Mouse (Mus musculus) embryonic facial prominence, embryonic 13.5 days (tissue): Measurements from ENCODE around the gene Arhgap9. TPM values are rescaled to one million over a fixed set of nuclear protein-coding genes. Genes with fewer than 3 reads are reported as not detected.
"Not testable (repeated sequence)": the region's sequence is repeated elsewhere in the genome, so short reads cannot be mapped to it uniquely, and the experiment has no call there.

Experiments
- ATAC-seq: fragments of 200-750 bp; cut with Nextera tagmentation; 2 replicates; pipeline ENCODE4 v1.8.0; 2017; ENCODE audit warnings: low read depth; ENCODE audit not compliant: insufficient number of reproducible peaks, insufficient read depth, low FRiP score, low TSS enrichment
- H3K27ac ChIP-seq: fragments of 300-500 bp; sonication (generic); 2 replicates; pipeline ENCODE4 v1.5.1; 2015; ENCODE audit warnings: moderate library complexity, mild to moderate bottlenecking, inconsistent platforms
- H3K27me3 ChIP-seq: fragments of 300-500 bp; sonication (generic); 2 replicates; pipeline ENCODE4 v1.6.1; 2015; ENCODE audit warnings: mild to moderate bottlenecking, inconsistent platforms
- H3K36me3 ChIP-seq: fragments of 300-500 bp; sonication (generic); 2 replicates; pipeline ENCODE4 v1.6.1; 2015; ENCODE audit warnings: mild to moderate bottlenecking, inconsistent platforms
- H3K4me1 ChIP-seq: fragments of 300-500 bp; sonication (generic); 2 replicates; pipeline ENCODE4 v1.6.1; 2015; ENCODE audit warnings: inconsistent platforms
- H3K4me2 ChIP-seq: fragments of 300-500 bp; sonication (generic); 2 replicates; pipeline ENCODE4 v1.6.1; 2015; ENCODE audit warnings: moderate library complexity, mild to moderate bottlenecking, inconsistent platforms
- H3K4me3 ChIP-seq: fragments of 300-500 bp; sonication (generic); 2 replicates; pipeline ENCODE4 v1.5.1; 2015; ENCODE audit warnings: mild to moderate bottlenecking, inconsistent platforms
- H3K9ac ChIP-seq: fragments of 300-500 bp; sonication (generic); 2 replicates; pipeline ENCODE4 v1.6.1; 2015; ENCODE audit warnings: mild to moderate bottlenecking, inconsistent platforms
- H3K9me3 ChIP-seq: fragments of 300-500 bp; sonication (generic); 2 replicates; pipeline ENCODE4 v1.6.1; 2016; ENCODE audit warnings: inconsistent platforms
- WGBS: fragments of 180-500 bp; shearing (Covaris S2); methylation state at CpG from one replicate; pipeline ENCODE4 v1.1.7; 2015; ENCODE audit warnings: mixed read lengths; 5-methylcytosine and 5-hydroxymethylcytosine counted together
- polyA plus RNA-seq: library from polyadenylated mRNA; unstranded; fragments of >200 nt; fragmentation: Nextera tagmentation; extraction: Ambion mirVana; gene quantifications from 2 replicates; pipeline ENCODE4 v1.2.1, GENCODE M21; 2015

Gene Arhgap9
- polyA plus RNA-seq, 1 experiment from 2014 or later = 3.4 TPM

- 84% methylated on average over 3 of the region's 3 CpGs for WGBS
- ATAC-seq = no peak
- H3K4me3 ChIP-seq = no peak overlapping the region
These were observed 28.1 kb upstream of the Arhgap9 start for GRCm38 (mm10) chr10:127293590-127294113.

DNA sequence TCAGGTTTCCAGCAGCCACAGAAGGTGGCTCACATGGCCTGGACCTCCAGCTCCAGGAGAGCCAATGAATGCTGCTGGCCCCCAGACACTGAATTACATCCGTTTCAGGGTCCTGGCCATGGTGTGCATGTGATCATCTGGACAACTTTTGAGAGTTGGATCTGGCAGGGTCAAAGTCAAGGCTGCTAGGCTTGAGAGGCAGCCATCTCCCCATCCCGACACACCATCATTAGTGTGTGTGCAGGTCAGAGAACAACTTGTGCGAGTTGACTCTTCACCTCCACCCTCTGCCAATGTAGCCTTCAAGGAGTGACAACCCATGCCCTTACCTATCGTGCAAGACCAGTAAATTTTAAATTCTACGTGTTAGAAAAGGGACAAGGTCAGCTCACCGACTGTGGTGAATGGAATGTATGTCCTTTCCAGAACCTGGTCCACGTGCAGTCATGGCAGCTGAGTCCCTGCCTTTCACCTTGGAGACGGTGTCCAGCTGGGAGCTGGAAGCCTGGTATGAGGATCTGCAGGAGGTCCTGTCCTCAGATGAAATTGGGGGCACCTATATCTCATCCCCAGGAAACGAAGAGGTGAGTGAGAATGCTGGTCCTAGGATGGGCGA is 26.8 kb upstream of the Arhgap9 start:
- no peaks in the 10 kb centered on the region for H3K9me3 ChIP-seq
- no peak overlapping the region for H3K4me3 ChIP-seq
- 91% methylated on average over 10 of the region's 10 CpGs for WGBS

More at GRCm38 (mm10) chr10:127293590-127294113, 28.1 kb upstream of the Arhgap9 start:
- Histone ChIP-seq H3K36me3 (peaks cover 56% of the 10 kb centered on the region), H3K9me3 (no peaks in the 10 kb centered on the region), H3K4me1 (peaks cover 34% of the 10 kb centered on the region), H3K27ac (no peak overlapping the region), H3K4me2 (no peak overlapping the region), H3K9ac (no peak overlapping the region), H3K27me3 (no peaks in the 10 kb centered on the region)

GRCm38 (mm10) chr10:127295986-127296794 is 25.6 kb upstream of the Arhgap9 start:
- no peak overlapping the region for H3K27ac ChIP-seq
- no peaks in the 10 kb centered on the region for H3K27me3 ChIP-seq
- no peaks in the 10 kb centered on the region for H3K9me3 ChIP-seq
- WGBS = 90% methylated on average over 24 of the region's 24 CpGs
- H3K36me3 ChIP-seq = peaks cover 81% of the 10 kb centered on the region
- H3K4me3 ChIP-seq = no peak overlapping the region
- H3K4me2 ChIP-seq = no peak overlapping the region
- H3K4me1 ChIP-seq = peaks cover 24% of the 10 kb centered on the region
- H3K9ac ChIP-seq = no peak overlapping the region
- ATAC-seq = no peak

More for the DNA sequence above, 26.8 kb upstream of the Arhgap9 start:
- no peak for ATAC-seq
- H3K9ac ChIP-seq = no peak overlapping the region
- H3K4me1 ChIP-seq = peaks cover 26% of the 10 kb centered on the region
- H3K27ac ChIP-seq = no peak overlapping the region
- H3K27me3 ChIP-seq = no peaks in the 10 kb centered on the region
- H3K4me2 ChIP-seq = no peak overlapping the region
- H3K36me3 ChIP-seq = peaks cover 70% of the 10 kb centered on the region

GRCm38 (mm10) chr10:127297015-127297871 is 24.5 kb upstream of the Arhgap9 start:
- H3K9ac ChIP-seq = 0 out of 2 replicates have a peak overlapping the region, but pooled peaks have one; percentile 4
- H3K9me3 ChIP-seq = no peaks in the 10 kb centered on the region
- no peak for ATAC-seq
- H3K4me3 ChIP-seq = no peak overlapping the region
- WGBS = 91% methylated on average over 16 of the region's 16 CpGs
- H3K36me3 ChIP-seq = peaks cover 91% of the 10 kb centered on the region
- H3K27me3 ChIP-seq = no peaks in the 10 kb centered on the region
- no peak overlapping the region for H3K4me2 ChIP-seq
- no peak overlapping the region for H3K27ac ChIP-seq
- peaks cover 14% of the 10 kb centered on the region for H3K4me1 ChIP-seq

- ATAC-seq = no peak
- 92% methylated on average over 6 of the region's 6 CpGs for WGBS
- no peaks in the 10 kb centered on the region for H3K9me3 ChIP-seq
These were observed 21.4 kb upstream of the Arhgap9 start for GRCm38 (mm10) chr10:127300361-127300760.

GRCm38 (mm10) chr10:127303136-127303535 is 18.6 kb upstream of the Arhgap9 start:
- no peak overlapping the region for H3K27ac ChIP-seq
- WGBS = 91% methylated on average over 11 of the region's 11 CpGs
- no peak for ATAC-seq
- no peaks in the 10 kb centered on the region for H3K4me1 ChIP-seq
- H3K27me3 ChIP-seq = no peaks in the 10 kb centered on the region
- no peaks in the 10 kb centered on the region for H3K9me3 ChIP-seq
- H3K9ac ChIP-seq = no peak overlapping the region
- no peak overlapping the region for H3K4me3 ChIP-seq
- H3K4me2 ChIP-seq = no peak overlapping the region
- H3K36me3 ChIP-seq = peaks cover 97% of the 10 kb centered on the region

More at GRCm38 (mm10) chr10:127300361-127300760, 21.4 kb upstream of the Arhgap9 start:
- Histone ChIP-seq H3K4me2 (no peak overlapping the region), H3K27me3 (no peaks in the 10 kb centered on the region), H3K9ac (no peak overlapping the region), H3K36me3 (peaks cover 97% of the 10 kb centered on the region), H3K4me3 (no peak overlapping the region), H3K4me1 (no peaks in the 10 kb centered on the region), H3K27ac (no peak overlapping the region)

- peaks cover 12% of the 10 kb centered on the region for H3K4me1 ChIP-seq
- ATAC-seq, H3K9me3 ChIP-seq, H3K27ac ChIP-seq, H3K4me3 ChIP-seq, H3K4me2 ChIP-seq, H3K9ac ChIP-seq, H3K27me3 ChIP-seq: not testable (repeated sequence)
- WGBS = 86% methylated on average over 3 of the region's 3 CpGs
- peaks cover 52% of the 10 kb centered on the region for H3K36me3 ChIP-seq
These were observed 12.6 kb upstream of the Arhgap9 start for GRCm38 (mm10) chr10:127309167-127309566.

DNA sequence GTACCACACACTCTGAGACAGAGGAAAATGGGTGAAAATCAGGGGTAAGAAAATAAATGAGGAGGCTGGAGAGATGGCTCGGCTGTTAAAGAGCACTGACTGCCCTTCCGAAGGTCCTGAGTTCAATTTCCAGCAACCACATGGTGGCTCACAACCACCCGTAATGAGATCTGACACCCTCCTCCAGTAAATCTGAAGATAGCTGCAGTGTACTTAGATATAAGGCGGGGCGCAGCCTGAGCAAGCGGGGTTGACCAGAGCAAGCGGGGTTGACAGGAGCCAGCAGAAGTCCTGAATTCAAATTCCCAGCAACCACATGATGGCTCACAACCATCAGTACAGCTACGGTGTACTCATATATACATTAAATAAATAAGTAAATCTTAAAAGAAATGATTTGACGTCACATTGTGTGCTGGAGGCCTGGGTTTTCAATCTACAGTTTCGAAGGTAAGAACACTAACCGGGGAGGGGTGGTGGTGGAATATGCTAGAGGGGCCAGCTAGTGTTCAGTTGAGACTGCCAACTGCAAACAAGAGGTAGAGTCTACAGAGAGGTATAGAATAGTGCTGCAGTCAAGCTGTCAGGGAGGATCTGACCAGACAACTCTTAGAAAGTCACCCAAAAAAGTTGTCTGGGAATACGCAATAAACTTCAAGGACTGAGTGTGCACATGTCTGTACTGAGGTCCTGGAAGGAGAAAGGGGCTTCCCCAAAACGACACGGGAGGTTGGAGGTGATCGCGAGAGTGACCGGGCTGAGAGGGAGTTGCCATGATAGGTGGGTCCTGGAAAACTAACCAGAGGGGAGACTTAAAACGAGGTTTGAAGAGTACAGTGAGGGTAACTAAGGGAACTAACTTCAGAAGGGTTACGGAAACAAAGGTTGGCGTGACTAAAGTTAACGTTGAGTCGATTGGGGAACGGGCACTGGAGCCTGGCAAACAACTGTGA is 11.0 kb upstream of the Arhgap9 start:
- Histone ChIP-seq H3K9me3 (no peaks in the 10 kb centered on the region), H3K4me3 (peak overlapping the region; percentile 83), H3K4me1 (peaks cover 12% of the 10 kb centered on the region), H3K4me2 (peak overlapping the region; percentile 81), H3K27ac (peak overlapping the region; percentile 81), H3K27me3 (no peaks in the 10 kb centered on the region), H3K9ac (peak overlapping the region; percentile 88), H3K36me3 (peaks cover 36% of the 10 kb centered on the region)
- ATAC-seq = peak; percentile 30; the same call in 1 of the 2 replicates
- WGBS = 35% methylated on average over 23 of the region's 23 CpGs

DNA sequence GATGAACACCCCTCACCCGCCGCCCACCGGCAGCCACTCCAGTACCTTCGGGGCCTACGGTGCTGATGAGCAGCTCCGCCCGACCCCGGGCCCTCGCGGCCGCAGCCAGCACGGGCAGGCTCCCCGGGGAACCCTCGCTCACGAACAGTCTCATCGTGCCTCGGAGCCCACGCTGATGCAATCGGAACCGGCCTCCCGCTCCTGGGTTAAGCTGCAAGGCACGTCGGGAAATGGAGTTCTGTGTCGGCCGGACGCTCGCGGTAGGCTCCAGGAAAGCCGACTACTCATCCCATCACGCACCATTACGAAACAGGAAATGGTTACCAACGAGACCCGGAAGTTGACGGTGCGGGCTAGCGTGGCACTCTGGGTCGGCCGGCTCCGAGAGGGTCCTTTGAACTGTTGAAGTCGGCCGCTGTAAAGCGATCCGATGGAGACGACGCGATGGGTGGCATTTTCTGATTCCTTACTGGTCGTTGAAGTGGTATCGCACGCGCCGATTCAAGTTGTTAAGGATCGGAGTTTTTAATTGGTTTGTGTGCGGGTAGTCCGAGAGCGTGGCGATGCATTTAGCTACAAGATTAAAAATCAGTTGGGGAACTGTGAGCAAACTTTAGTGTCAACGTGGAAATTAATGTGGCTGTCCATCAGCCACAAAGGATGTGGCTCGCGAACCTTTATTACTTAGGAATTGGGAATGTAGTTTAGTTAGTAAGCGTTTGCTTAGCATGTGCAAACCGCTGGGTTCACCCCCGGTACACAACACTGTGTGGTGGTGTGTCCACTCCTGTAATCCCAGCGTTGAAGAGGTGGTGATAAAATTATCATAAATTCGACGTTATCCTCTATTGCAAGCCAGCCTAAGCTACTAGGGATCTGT is 10.0 kb upstream of the Arhgap9 start, which contains the start of gene Mars:
Gene Mars (minus strand): TSS at position 311 of the 880 bp plus-strand sequence.
- Histone ChIP-seq H3K9ac (peak within 1 kb of the TSS; percentile 88), H3K27ac (peak within 1 kb of the TSS; percentile 81)
- ATAC-seq = peak; percentile 96

GRCm38 (mm10) chr10:127312356-127312676 is 9.4 kb upstream of the Arhgap9 start:
- H3K27me3 ChIP-seq = no peaks in the 10 kb centered on the region
- H3K9ac ChIP-seq = peak overlapping the region; percentile 88
- peak overlapping the region; percentile 81 for H3K27ac ChIP-seq
- no peak for ATAC-seq
- no peaks in the 10 kb centered on the region for H3K9me3 ChIP-seq
- 2% methylated on average over 4 of the region's 4 CpGs for WGBS
- peak overlapping the region; percentile 81 for H3K4me2 ChIP-seq
- H3K4me1 ChIP-seq = peaks cover 12% of the 10 kb centered on the region
- peaks cover 20% of the 10 kb centered on the region for H3K36me3 ChIP-seq
- peak overlapping the region; percentile 83 for H3K4me3 ChIP-seq

More for the DNA sequence above, 10.0 kb upstream of the Arhgap9 start, which contains the start of gene Mars:
- Histone ChIP-seq H3K4me1 (peaks cover 12% of the 10 kb centered on the region), H3K9me3 (no peaks in the 10 kb centered on the region), H3K36me3 (peaks cover 26% of the 10 kb centered on the region), H3K27me3 (no peaks in the 10 kb centered on the region), H3K4me3 (peak within 1 kb of the TSS; percentile 83), H3K4me2 (peak within 1 kb of the TSS; percentile 81)
- WGBS = under 1% methylated on average over 65 of the region's 65 CpGs
